Mouse (Mus musculus) testis, adult 2 months (tissue): ENCODE results near the gene Ttc29.

ENCODE experiments used
- CTCF ChIP-seq: fragments of 200-500 bp; IDR thresholded peaks from 2 replicates; pipeline ENCODE4 v1.5.1; 2012; ENCODE audit warnings: low read depth, mild to moderate bottlenecking, inconsistent platforms, low read length, moderate library complexity; ENCODE audit not compliant: control insufficient read depth, insufficient read depth, insufficient replicate concordance
- POLR2A ChIP-seq: fragments of 200-500 bp; IDR thresholded peaks from 2 replicates; pipeline ENCODE4 v1.6.1; 2012; ENCODE audit warnings: low read depth, mild to moderate bottlenecking, inconsistent platforms, low read length, moderate library complexity; ENCODE audit not compliant: control insufficient read depth

GRCm38 (mm10) chr8:78254374-78254773, 41.3 kb downstream of the Ttc29 start:
- TF ChIP-seq CTCF = no peak
- TF ChIP-seq POLR2A = no peak
